Mouse (Mus musculus) ovary, postnatal 14 days (tissue): ENCODE measurements at regions not wholly inside any gene's neighbourhood (a gene's known extent, or its start where the extent isn't known, plus 50 kb on each side); places are given as distances from the start of the nearest gene placed in this dataset.

Source experiments
- DNase-seq: peaks from one replicate; pipeline ENCODE4 v3.0.0; 2022; ENCODE audit warnings: low spot score

GRCm38 (mm10) chr12:98043436-98043835, 215.8 kb downstream of the Galc start:
- DNase-seq: no peak

DNA sequence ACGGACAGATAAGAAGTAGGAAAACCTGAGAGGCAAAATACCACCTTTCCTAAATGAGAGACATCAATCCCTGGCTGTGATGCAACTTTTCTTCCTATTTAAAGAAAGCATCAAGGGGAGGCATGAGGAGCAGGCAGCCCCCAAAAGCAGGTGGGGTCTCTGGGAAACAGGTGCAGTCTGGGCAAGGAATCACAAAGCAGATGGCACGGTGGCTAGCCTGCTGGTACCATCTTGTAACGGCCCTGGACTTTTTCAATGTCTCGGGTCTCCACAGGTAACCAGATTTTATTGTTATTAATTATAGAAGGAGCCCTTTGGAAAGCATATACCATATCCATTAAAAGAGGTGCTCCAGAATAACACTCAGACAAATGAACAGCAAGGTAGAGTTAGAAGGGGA, 219.6 kb downstream of the Galc start:
- no peak for DNase-seq

- no peak for DNase-seq
Measured at GRCm38 (mm10) chr12:98023655-98024054, 235.6 kb downstream of the Galc start.

- DNase-seq: no peak
Measured at GRCm38 (mm10) chr12:98014607-98015278, 244.5 kb downstream of the Galc start.

DNA sequence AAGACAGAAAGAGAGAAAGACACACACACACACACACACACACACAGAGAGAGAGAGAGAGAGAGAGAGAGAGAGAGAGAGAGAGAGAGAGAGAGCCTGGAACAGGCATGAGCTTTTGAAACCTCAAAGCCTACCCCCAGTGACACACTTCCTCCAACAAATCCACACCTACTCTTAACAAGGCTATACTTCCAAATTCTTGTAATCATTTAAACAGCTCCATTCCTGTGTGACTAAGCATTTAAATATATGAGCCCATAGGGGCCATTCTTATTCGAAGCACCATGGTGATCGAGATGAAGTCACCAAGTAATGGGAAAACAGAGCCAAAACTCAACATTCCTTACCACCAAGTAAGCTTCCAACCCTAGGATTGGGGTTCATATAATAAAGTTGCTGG, 250.1 kb downstream of the Galc start:
- no peak for DNase-seq

DNA sequence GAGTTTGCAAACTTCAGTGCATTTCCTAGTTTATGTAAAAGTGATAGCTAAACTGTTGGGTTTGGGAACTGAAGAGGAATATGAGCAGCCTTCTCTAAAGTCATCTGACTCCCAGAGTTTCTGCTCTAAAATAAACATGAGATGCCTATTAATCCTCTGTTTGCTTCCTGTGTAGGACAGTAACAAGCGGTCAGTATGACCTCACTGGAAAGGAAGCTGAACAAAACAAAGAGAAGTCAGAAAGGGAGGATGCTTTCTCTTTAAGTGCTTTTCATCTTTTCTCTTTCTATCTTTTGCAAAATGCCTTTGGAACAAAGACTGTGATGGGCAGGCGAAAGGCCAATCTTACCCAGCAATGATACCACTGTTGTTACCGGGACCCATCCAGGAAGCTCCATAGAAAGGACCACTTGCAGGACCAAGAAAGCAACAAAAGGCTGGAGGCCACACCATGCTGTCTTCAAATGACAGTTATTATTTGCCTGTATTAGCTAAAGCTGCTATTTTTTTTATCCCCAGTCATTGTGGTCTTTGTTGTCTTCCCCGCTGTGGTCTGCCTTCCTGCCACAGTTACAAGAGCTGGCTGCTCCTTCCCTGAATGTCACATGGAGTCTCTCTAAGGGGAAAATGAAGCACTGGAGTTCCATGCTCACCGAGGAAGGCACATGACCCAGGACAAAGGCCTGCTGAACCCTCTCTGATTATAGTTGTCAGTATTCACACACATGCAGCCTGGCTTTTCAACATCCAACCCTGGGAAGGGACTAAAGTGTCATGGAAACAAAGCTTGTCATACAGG, 253.4 kb downstream of the Galc start:
- DNase-seq: no peak

GRCm38 (mm10) chr12:98002217-98002616, 257.0 kb downstream of the Galc start:
- DNase-seq: no peak

- no peak for DNase-seq
Measured at GRCm38 (mm10) chr12:97994884-97995283, 264.4 kb downstream of the Galc start.

DNA sequence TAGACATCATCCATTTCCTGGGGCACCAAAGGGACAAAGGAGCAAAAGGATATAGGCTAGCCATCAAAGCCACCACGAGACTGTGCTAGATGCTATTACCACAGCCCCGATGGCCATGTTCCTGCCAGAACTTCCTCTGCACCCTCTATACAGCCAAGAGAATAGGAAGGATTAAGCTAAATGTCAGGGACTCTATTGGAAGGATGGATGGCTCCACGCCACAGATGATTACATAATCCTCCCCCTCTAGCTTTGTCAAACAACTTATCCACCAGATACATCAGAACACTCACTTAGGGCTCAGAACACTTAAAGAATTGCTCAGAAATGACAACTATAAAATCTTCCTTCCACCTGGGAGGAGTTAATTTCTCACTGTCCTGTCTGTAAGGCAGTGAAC, 265.3 kb downstream of the Galc start:
- DNase-seq: no peak

GRCm38 (mm10) chr12:97983390-97983789, 275.9 kb downstream of the Galc start:
- no peak for DNase-seq

DNA sequence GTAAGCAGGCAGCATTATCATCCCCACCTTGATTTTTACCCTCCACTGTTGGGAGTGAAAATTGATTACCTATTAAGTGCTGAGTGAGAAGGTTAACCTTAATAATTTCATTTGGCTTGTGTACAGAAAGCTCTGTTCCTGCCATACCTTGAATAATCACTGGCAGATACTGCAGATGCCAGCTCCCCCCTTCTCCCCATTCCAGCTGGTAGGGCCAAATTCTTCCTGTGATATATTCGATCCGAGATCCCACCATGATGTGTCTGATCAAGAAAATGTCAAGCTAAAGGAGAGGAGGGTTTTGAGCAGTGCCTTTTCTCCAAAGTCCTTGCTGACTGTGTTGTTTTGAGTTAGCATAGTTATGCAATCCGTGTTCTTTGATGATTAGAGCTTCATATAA, 280.6 kb downstream of the Galc start:
- DNase-seq: no peak

DNA sequence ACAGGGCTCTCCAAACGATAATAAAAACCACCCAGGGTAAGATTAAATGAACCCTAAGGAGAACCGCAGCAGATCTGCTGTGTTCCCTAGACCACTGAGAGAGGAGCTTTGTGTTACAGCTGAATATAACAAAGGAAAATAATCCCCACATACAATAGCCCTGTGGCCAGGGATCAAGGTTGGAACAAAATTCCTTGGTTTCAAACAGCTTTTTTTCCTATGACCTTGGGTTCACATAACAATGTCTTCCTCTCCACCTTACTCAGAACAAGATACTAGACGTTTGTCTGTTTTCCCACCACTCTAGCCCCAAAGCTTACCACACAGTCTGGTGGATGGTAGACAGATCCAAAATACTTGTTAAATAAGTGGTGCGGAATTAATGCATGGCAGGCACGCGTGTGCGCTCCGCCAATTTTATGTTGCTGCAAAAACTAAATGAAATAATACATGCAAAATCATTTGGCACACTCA, 281.0 kb downstream of the Galc start:
- DNase-seq: no peak

- DNase-seq: no peak
Measured at GRCm38 (mm10) chr12:97977633-97978032, 281.6 kb downstream of the Galc start.

GRCm38 (mm10) chr12:97973909-97974510, 285.2 kb downstream of the Galc start:
- peak; percentile 24 for DNase-seq

GRCm38 (mm10) chr12:97957201-97957600, 302.1 kb downstream of the Galc start:
- no peak for DNase-seq

DNA sequence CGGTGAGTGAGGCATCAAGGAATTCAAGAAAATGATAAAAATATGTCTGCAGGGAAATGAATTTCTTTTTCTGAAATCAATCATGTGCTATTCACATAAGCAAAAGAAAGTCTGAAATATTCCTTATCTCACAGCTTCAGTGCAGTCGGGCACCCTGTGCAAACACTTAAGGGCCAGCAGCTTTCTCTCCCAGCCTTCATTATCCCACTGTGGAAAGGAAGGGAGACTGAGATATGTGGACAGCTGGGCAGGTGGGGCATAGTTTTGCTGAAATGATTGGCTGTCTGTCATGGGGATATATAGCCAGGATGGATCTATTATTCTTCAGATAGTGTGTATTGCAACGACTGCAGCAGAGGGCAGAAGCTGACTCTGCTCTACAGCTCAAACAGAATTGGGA, 305.9 kb downstream of the Galc start:
- no peak for DNase-seq

GRCm38 (mm10) chr12:97952204-97952603, 307.1 kb downstream of the Galc start:
- DNase-seq: no peak

DNA sequence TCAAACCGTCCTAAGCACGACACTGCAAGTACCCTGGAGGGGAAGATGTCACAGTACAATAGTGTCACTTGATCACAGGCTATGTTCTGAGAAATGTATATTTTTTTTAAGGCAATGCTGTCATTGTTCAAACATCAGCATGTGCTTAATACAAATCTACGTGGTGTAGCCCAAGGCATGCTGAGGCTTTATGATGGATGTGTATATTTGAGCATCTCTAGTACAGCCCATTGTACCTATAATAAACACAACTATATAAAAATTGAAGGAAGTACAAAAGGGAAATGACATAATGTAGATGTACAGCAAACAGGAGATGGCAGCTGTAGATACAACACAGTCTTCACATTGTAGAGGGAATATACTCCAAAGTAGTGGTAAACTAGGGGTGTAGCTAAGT, 309.2 kb downstream of the Galc start:
- no peak for DNase-seq

GRCm38 (mm10) chr12:97947421-97947820, 311.8 kb downstream of the Galc start:
- no peak for DNase-seq

DNA sequence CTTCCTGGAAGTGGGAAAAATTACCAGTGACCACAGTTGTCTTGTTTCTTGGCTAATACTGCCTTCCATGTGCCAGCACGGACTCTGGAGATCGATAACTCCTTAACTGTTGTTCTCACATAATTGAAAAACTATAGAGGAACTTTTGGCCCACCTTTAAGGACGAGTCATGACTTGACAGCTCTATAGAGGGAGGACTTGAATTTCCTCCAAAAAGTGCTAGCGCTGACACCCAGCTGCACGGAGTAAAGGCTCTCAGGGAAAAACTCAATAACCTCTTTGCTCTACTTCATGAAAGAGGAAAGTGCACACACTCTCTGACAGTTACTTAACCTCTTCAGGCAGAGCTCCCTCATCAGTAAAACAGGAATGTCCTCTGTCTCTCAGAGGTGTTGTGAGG, 320.9 kb downstream of the Galc start:
- DNase-seq: no peak

DNA sequence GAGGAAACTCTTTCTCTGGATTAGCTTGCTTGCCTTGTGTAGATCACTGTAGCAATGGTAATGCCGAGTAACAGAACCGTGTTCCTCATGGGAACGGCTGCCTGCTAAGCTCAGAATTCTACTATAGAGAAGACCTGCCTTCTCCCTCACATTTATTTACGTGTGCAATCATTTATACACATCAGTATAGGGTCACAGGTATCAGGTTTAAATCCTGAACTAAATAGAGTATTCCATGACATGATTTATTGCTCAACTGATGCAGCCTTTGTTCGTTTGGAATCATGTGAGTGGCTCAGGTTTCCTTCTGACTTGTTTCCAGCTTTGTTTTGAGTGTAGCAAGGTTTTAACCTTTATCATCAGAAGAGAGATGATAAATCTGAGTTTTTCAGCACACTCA, 329.4 kb downstream of the Galc start:
- DNase-seq: no peak

- DNase-seq: no peak
Measured at GRCm38 (mm10) chr12:97927036-97927435, 332.2 kb downstream of the Galc start.
